Comparison of ENCODE assay signal across 8 mouse cellular contexts in genomic region chr11:54865330-54866085, GRCm38 (mm10). TPM values are rescaled to one million over a fixed set of nuclear protein-coding genes. Genes with fewer than 3 reads are reported as not detected.
A peak's percentile ranks its signal among the peaks of the same experiment; 100 is the strongest.
DNase-seq lines count a peak whose midpoint lies in the region; ATAC-seq and TF ChIP-seq lines count a peak whose summit lies in the region.

No protein-coding gene starts in this region.

- peak overlapping the region; percentile 96 for H3K4me3 ChIP-seq in gastrocnemius, adult 2 months
- H3K4me3 ChIP-seq in C2C12 (ENCODE audit: insufficient read depth, poor library complexity, severe bottlenecking), result peak overlapping the region; percentile 84
- H3K4me3 ChIP-seq in forebrain, embryonic 15.5 days, result peak overlapping the region; percentile 82
- peak overlapping the region; percentile 74 for H3K4me3 ChIP-seq in liver, embryonic 15.5 days (replicated peaks)

- no peaks in the 10 kb centered on the region for H3K27me3 ChIP-seq in C2C12 (ENCODE audit: control insufficient read depth, insufficient read depth, insufficient read length)
- H3K27me3 ChIP-seq in forebrain, embryonic 15.5 days, result no peaks in the 10 kb centered on the region
- no peaks in the 10 kb centered on the region for H3K27me3 ChIP-seq in liver, embryonic 15.5 days

- peak overlapping the region; percentile 58 for H3ac ChIP-seq in C2C12 (ENCODE audit: control insufficient read depth, insufficient read length, low read depth)

- peak overlapping the region; percentile 94 for H3K27ac ChIP-seq in gastrocnemius, adult 2 months
- peak overlapping the region; percentile 93 for H3K27ac ChIP-seq in forebrain, embryonic 15.5 days (replicated peaks)
- peak overlapping the region; percentile 90 for H3K27ac ChIP-seq in liver, embryonic 15.5 days (replicated peaks)

- no peaks in the 10 kb centered on the region for H3K9me3 ChIP-seq in forebrain, embryonic 15.5 days
- H3K9me3 ChIP-seq in liver, embryonic 15.5 days (replicated peaks), result no peaks in the 10 kb centered on the region

- no peak for DNase-seq in gastrocnemius, adult 2 months
- DNase-seq in gastrocnemius, postnatal 25 days, result no peak
- DNase-seq in urinary bladder, adult 18-20 months (ENCODE audit: low spot score in 2 of 2), result no peak
- DNase-seq in frontal cortex, postnatal 10 days (ENCODE audit: low spot score in 2 of 2), result no peak
- DNase-seq in T-cell, adult 2 months (ENCODE audit: low spot score), result no peak

- ATAC-seq in forebrain, embryonic 15.5 days (replicated peaks), result no peak
- no peak for ATAC-seq in liver, embryonic 15.5 days (ENCODE audit: insufficient read depth)

- TF ChIP-seq CTCF in gastrocnemius, adult 2 months (IDR thresholded peaks at IDR 0.05), result no peak
- no peak for TF ChIP-seq CTCF in C2C12 (IDR thresholded peaks at IDR 0.05; ENCODE audit: control insufficient read depth, insufficient read depth, insufficient read length)

- H3K79me2 ChIP-seq in C2C12 (ENCODE audit: control insufficient read depth, insufficient read depth), result peaks cover 39% of the 10 kb centered on the region

- H3K4me1 ChIP-seq in forebrain, embryonic 15.5 days, result peaks cover 37% of the 10 kb centered on the region
- peaks cover 68% of the 10 kb centered on the region for H3K4me1 ChIP-seq in liver, embryonic 15.5 days (replicated peaks)

- H3K4me2 ChIP-seq in forebrain, embryonic 15.5 days (replicated peaks), result peak overlapping the region; percentile 53
- peak overlapping the region; percentile 90 for H3K4me2 ChIP-seq in liver, embryonic 15.5 days

- peaks cover 27% of the 10 kb centered on the region for H3K36me3 ChIP-seq in C2C12 (ENCODE audit: control insufficient read depth, insufficient read depth)
- H3K36me3 ChIP-seq in forebrain, embryonic 15.5 days, result peaks cover 7% of the 10 kb centered on the region
- H3K36me3 ChIP-seq in liver, embryonic 15.5 days (replicated peaks), result peaks cover 15% of the 10 kb centered on the region

- H3K9ac ChIP-seq in forebrain, embryonic 15.5 days (replicated peaks), result peak overlapping the region; percentile 95
- peak overlapping the region; percentile 82 for H3K9ac ChIP-seq in liver, embryonic 15.5 days

- peaks cover 32% of the 10 kb centered on the region for H3K79me3 ChIP-seq in C2C12 (ENCODE audit: low read depth)

- WGBS in forebrain, embryonic 15.5 days, result 74% methylated on average over 6 of the region's 6 CpGs
- WGBS in liver, embryonic 15.5 days (ENCODE audit: insufficient replicate concordance), result 52% methylated on average over 6 of the region's 6 CpGs

- intact Hi-C loops in gastrocnemius, adult 2 months (cut with DNase I), result no loop called here

TF ChIP-seq in C2C12, 6 proteins besides CTCF, POLR2A, EP300 and RAD21:
- TF ChIP-seq FOSL1 (IDR thresholded peaks at IDR 0.05; ENCODE audit: insufficient read depth, low read length, poor library complexity, severe bottlenecking) (no peak), USF1 (IDR thresholded peaks at IDR 0.05; ENCODE audit: low read depth) (no peak), MYOD1 (IDR thresholded peaks at IDR 0.05; ENCODE audit: control insufficient read depth, insufficient read length, low read depth) (no peak), MYOG (IDR thresholded peaks at IDR 0.05; ENCODE audit: control insufficient read depth, extremely low read depth, insufficient read length) (no peak), MAX (IDR thresholded peaks at IDR 0.05) (no peak), CEBPB (IDR thresholded peaks at IDR 0.05; ENCODE audit: low read depth) (no peak)
TF ChIP-seq in C2C12: peak in this region for 0.

RNA-seq across cellular contexts. Expression of gene Hint1, which starts 0.7 kb away (rescaled TPM):
- 100 to 1,000 TPM; 186 to 220 TPM for total RNA-seq in gastrocnemius, adult 2 months (2021)
- total RNA-seq in gastrocnemius, postnatal 25 days (2021), result 100 to 1,000 TPM; 181 to 192 TPM
- 1,165 TPM for polyA plus RNA-seq in C2C12 (2012; fragmentation: generic; extraction: Trizol)
- polyA plus RNA-seq in forebrain, embryonic 15.5 days (2015; fragmentation: Nextera tagmentation; extraction: Ambion mirVana), result 778 and 784 TPM in 2 replicates
- polyA plus RNA-seq in liver, embryonic 15.5 days (2015; fragmentation: Nextera tagmentation; extraction: Ambion mirVana), result 305 and 377 TPM in 2 replicates

RNA-seq across cellular contexts. Expression of gene Lyrm7, which starts 4.8 kb away (rescaled TPM):
- total RNA-seq in gastrocnemius, adult 2 months (2021), result 10 to 100 TPM; 18.7 to 30.6 TPM
- 10 to 100 TPM; 14.4 to 15.3 TPM for total RNA-seq in gastrocnemius, postnatal 25 days (2021)
- 0.25 TPM for polyA plus RNA-seq in C2C12 (2012; fragmentation: generic; extraction: Trizol)
- 12.9 and 13.9 TPM in 2 replicates for polyA plus RNA-seq in forebrain, embryonic 15.5 days (2015; fragmentation: Nextera tagmentation; extraction: Ambion mirVana)
- 2.6 and 4.1 TPM in 2 replicates for polyA plus RNA-seq in liver, embryonic 15.5 days (2015; fragmentation: Nextera tagmentation; extraction: Ambion mirVana)

RNA-seq across cellular contexts. Expression of gene Gpx3, which starts 36.7 kb away (rescaled TPM):
- total RNA-seq in gastrocnemius, adult 2 months (2021), result 100 to 1,000 TPM in 1 of 2 experiments, 10 to 100 TPM in 1; 46.5 to 139 TPM
- 10 to 100 TPM; 26.5 to 56.8 TPM for total RNA-seq in gastrocnemius, postnatal 25 days (2021)
- 2.0 TPM for polyA plus RNA-seq in C2C12 (2012; fragmentation: generic; extraction: Trizol)
- 17.0 and 17.2 TPM in 2 replicates for polyA plus RNA-seq in forebrain, embryonic 15.5 days (2015; fragmentation: Nextera tagmentation; extraction: Ambion mirVana)
- polyA plus RNA-seq in liver, embryonic 15.5 days (2015; fragmentation: Nextera tagmentation; extraction: Ambion mirVana), result 43.1 and 43.3 TPM in 2 replicates
